Mouse (Mus musculus) liver, embryonic 16.5 days (tissue): Measurements from ENCODE around the gene Stx3. TPM values are rescaled to one million over a fixed set of nuclear protein-coding genes. Genes with fewer than 3 reads are reported as not detected.

Experiments used
- ATAC-seq: fragments of 200-750 bp; cut with Nextera tagmentation; 2 replicates; pipeline ENCODE4 v1.8.0; 2017; ENCODE audit warnings: low read depth, mild to moderate bottlenecking, moderate number of reproducible peaks, moderate library complexity
- H3K27ac ChIP-seq: fragments of 300-500 bp; sonication (generic); 2 replicates; pipeline ENCODE4 v1.5.1; 2014; ENCODE audit warnings: mild to moderate bottlenecking, low read length
- H3K27me3 ChIP-seq: fragments of 300-500 bp; sonication (generic); 2 replicates; pipeline ENCODE4 v1.6.1; 2014; ENCODE audit warnings: low read depth, low read length, mixed read lengths; ENCODE audit not compliant: control insufficient read depth, insufficient read depth
- H3K36me3 ChIP-seq: fragments of 300-500 bp; sonication (generic); 2 replicates; pipeline ENCODE4 v1.6.1; 2014; ENCODE audit warnings: mild to moderate bottlenecking; ENCODE audit not compliant: control insufficient read depth, insufficient read depth
- H3K4me1 ChIP-seq: fragments of 300-500 bp; sonication (generic); 2 replicates; pipeline ENCODE4 v1.6.1; 2014; ENCODE audit warnings: low read depth, low read length, mixed read lengths; ENCODE audit not compliant: control insufficient read depth
- H3K4me2 ChIP-seq: fragments of 300-500 bp; sonication (generic); 2 replicates; pipeline ENCODE4 v1.6.1; 2014; ENCODE audit warnings: low read depth, low read length, mixed read lengths
- H3K4me3 ChIP-seq: fragments of 300-500 bp; sonication (generic); 2 replicates; pipeline ENCODE4 v1.5.1; 2014; ENCODE audit warnings: low read depth, mild to moderate bottlenecking, low read length
- H3K9ac ChIP-seq: fragments of 300-500 bp; sonication (generic); 2 replicates; pipeline ENCODE4 v1.6.1; 2014; ENCODE audit warnings: low read depth, low read length
- H3K9me3 ChIP-seq: fragments of 300-500 bp; sonication (generic); replicated peaks from 2 replicates; pipeline ENCODE4 v1.6.1; 2016; ENCODE audit warnings: low read length; ENCODE audit not compliant: control insufficient read depth
- WGBS: fragments of 180-500 bp; shearing (Covaris S2); extraction: QIAGEN DNeasy Blood & Tissue Kit; methylation state at CpG from one replicate; pipeline ENCODE4 v1.1.7; 2014; ENCODE audit not compliant: insufficient replicate concordance; 5-methylcytosine and 5-hydroxymethylcytosine counted together
- polyA plus RNA-seq: library from polyadenylated mRNA; unstranded; fragments of >200 nt; fragmentation: Nextera tagmentation; extraction: Ambion mirVana; gene quantifications from 2 replicates; pipeline ENCODE4 v1.2.1, GENCODE M21; 2015

Stx3 gene
- polyA plus RNA-seq, 1 experiment from 2014 or later: 2.3 TPM

DNA sequence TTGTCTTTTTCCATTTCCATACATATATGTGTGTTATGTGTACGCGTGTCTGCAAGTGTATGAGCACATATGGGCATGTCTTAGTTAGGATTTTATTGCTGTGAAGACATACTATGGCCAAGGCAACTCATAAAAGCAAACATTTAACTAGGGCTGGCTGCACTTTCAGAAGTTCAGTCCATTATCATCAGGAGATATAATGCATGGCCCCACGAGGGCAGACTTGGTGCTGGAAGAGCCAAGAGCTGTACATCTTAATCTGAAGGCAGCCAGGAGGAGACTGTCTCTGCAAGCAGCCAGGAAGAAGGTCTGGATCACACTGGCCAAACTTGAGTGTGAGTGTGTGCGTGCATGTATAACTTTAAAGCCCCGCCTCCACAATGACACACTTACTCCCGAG is 24.8 kb downstream of the Stx3 start:
- H3K4me2 ChIP-seq: no peak overlapping the region
- H3K27ac ChIP-seq: no peak overlapping the region
- no peaks in the 10 kb centered on the region for H3K36me3 ChIP-seq
- H3K27me3 ChIP-seq: no peaks in the 10 kb centered on the region
- no peaks in the 10 kb centered on the region for H3K4me1 ChIP-seq
- no peak overlapping the region for H3K4me3 ChIP-seq
- WGBS: 57% methylated on average over 6 of the region's 6 CpGs
- no peak for ATAC-seq
- H3K9ac ChIP-seq: no peak overlapping the region
- no peaks in the 10 kb centered on the region for H3K9me3 ChIP-seq

DNA sequence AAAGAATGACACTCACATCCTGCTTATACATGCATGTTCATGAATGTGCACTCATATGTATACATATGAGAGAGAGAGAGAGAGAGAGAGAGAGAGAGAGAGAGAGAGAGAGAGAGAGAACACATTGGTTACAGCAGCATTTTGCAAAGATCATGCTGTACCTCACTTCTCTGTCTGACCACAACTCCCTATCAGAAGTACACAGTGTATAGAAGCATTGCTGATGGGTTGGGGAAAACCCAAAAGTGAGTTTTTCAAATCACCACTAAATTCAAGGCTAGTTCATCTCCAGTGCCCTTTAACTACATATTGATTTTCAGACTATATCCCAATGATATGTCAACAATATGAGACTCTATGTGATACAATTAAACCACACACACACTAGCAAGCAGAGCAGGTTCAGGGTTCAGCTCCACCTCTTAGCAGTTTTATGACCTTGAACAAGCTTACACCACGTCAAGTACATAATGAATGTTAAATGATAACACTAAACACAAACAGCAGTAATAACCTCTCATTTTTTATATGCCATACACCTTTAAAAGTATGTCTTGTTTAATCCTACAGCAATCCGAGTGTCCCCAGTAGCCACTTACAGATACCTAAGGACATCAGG is 25.4 kb downstream of the Stx3 start:
- Histone ChIP-seq H3K4me3 (no peak overlapping the region), H3K36me3 (no peaks in the 10 kb centered on the region), H3K4me2 (no peak overlapping the region), H3K27me3 (no peaks in the 10 kb centered on the region), H3K9me3 (no peaks in the 10 kb centered on the region), H3K9ac (no peak overlapping the region), H3K27ac (no peak overlapping the region), H3K4me1 (no peaks in the 10 kb centered on the region)
- ATAC-seq: no peak
- 45% methylated on average over 2 of the region's 2 CpGs for WGBS

GRCm38 (mm10) chr19:11791825-11792224 is 27.4 kb downstream of the Stx3 start:
- no peaks in the 10 kb centered on the region for H3K9me3 ChIP-seq
- no peaks in the 10 kb centered on the region for H3K4me1 ChIP-seq
- no peak overlapping the region for H3K27ac ChIP-seq
- no peak overlapping the region for H3K9ac ChIP-seq
- H3K27me3 ChIP-seq: no peaks in the 10 kb centered on the region
- H3K4me3 ChIP-seq: no peak overlapping the region
- H3K36me3 ChIP-seq: no peaks in the 10 kb centered on the region
- no peak overlapping the region for H3K4me2 ChIP-seq
- no peak for ATAC-seq
- WGBS: 36% methylated on average over 5 of the region's 5 CpGs

GRCm38 (mm10) chr19:11788876-11789275 is 30.3 kb downstream of the Stx3 start:
- no peaks in the 10 kb centered on the region for H3K4me1 ChIP-seq
- no peak overlapping the region for H3K27ac ChIP-seq
- ATAC-seq: no peak
- no peaks in the 10 kb centered on the region for H3K27me3 ChIP-seq
- H3K9me3 ChIP-seq: no peaks in the 10 kb centered on the region
- no peaks in the 10 kb centered on the region for H3K36me3 ChIP-seq
- 70% methylated on average over 6 of the region's 6 CpGs for WGBS
- no peak overlapping the region for H3K9ac ChIP-seq
- H3K4me3 ChIP-seq: no peak overlapping the region
- H3K4me2 ChIP-seq: no peak overlapping the region

DNA sequence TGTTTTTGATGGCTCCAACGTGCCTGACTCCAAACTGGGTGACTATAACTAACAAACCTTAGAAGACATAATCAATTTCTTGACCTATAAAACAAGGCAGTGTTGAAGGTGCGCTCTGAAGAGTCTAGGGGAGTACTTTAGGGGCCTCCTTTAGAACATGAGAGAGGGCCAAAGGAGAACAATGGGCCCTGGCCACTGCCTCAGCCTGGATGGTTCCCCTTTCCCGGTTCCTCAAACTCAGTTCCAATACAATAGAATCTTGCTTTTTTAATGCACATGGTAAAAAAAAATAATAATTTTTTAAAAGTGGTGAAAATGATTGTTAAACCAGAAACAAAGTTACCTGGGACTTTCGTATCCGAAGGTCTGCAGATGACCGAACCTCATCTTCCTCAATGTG is 31.4 kb downstream of the Stx3 start:
- H3K4me2 ChIP-seq: no peak overlapping the region
- no peaks in the 10 kb centered on the region for H3K36me3 ChIP-seq
- H3K9me3 ChIP-seq: no peaks in the 10 kb centered on the region
- 72% methylated on average over 6 of the region's 6 CpGs for WGBS
- no peaks in the 10 kb centered on the region for H3K27me3 ChIP-seq
- no peak overlapping the region for H3K9ac ChIP-seq
- no peak overlapping the region for H3K27ac ChIP-seq
- H3K4me3 ChIP-seq: no peak overlapping the region
- no peaks in the 10 kb centered on the region for H3K4me1 ChIP-seq
- no peak for ATAC-seq

GRCm38 (mm10) chr19:11785409-11786154 is 33.6 kb downstream of the Stx3 start:
- H3K9ac ChIP-seq: no peak overlapping the region
- H3K27ac ChIP-seq: no peak overlapping the region
- no peaks in the 10 kb centered on the region for H3K9me3 ChIP-seq
- H3K4me3 ChIP-seq: no peak overlapping the region
- no peaks in the 10 kb centered on the region for H3K4me1 ChIP-seq
- no peak for ATAC-seq
- no peak overlapping the region for H3K4me2 ChIP-seq
- H3K36me3 ChIP-seq: no peaks in the 10 kb centered on the region
- no peaks in the 10 kb centered on the region for H3K27me3 ChIP-seq
- 74% methylated on average over 14 of the region's 14 CpGs for WGBS

- no peaks in the 10 kb centered on the region for H3K9me3 ChIP-seq
- peaks cover 9% of the 10 kb centered on the region; the same call in 1 of the 2 replicates for H3K36me3 ChIP-seq
- no peaks in the 10 kb centered on the region for H3K4me1 ChIP-seq
- 45% methylated on average over 7 of the region's 7 CpGs for WGBS
- no peak overlapping the region for H3K4me2 ChIP-seq
- H3K27ac ChIP-seq: no peak overlapping the region
- no peak for ATAC-seq
- no peak overlapping the region for H3K4me3 ChIP-seq
- H3K27me3 ChIP-seq: no peaks in the 10 kb centered on the region
- no peak overlapping the region for H3K9ac ChIP-seq
Observed at GRCm38 (mm10) chr19:11777191-11777865, 41.9 kb downstream of the Stx3 start.

- Histone ChIP-seq H3K27me3 (no peaks in the 10 kb centered on the region), H3K4me3 (peak within 1 kb of the TSS; percentile 76), H3K9ac (peak within 1 kb of the TSS; percentile 73), H3K27ac (no peak within 1 kb of the TSS), H3K4me1 (peaks cover 5% of the 10 kb centered on the region), H3K4me2 (peak within 1 kb of the TSS; percentile 69), H3K9me3 (no peaks in the 10 kb centered on the region), H3K36me3 (peaks cover 6% of the 10 kb centered on the region; the same call in 1 of the 2 replicates)
- peak; percentile 92 for ATAC-seq
- WGBS: under 1% methylated on average over 30 of the region's 30 CpGs
Observed at GRCm38 (mm10) chr19:11770205-11770892, 48.9 kb downstream of the Stx3 start, which contains the start of gene Mrpl16. TSS of gene Mrpl16 (plus strand) at chr19:11770391.
